Mouse (Mus musculus): Measurements from ENCODE around the gene Pde1b.

The Pde1b gene

DNA sequence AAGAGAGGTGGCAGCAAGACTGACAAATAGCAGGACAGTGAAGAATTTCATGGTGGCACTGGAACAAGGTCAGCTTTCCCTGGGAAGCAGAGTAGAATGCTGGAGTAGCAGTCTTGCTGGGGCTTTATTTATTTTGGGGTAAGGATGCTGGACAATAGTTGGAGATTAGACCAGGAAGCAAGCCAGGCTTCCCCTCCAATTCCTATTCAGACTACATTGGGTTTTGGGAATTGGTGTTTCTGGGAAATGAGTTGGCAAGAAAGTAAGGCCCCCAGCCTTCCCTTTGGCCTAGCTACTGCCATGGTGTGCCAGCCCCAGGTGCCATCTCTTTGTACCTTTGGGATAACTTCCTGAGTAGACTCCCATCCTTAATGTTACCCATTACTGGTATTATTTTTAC, 62.1 kb downstream of the Pde1b start, which contains the start of gene Glycam1:
Gene Glycam1 (minus strand): TSS at position 101 of the 400 bp plus-strand sequence.
- DNase-seq, result no peak

Measured in cerebellum, adult 11-12 months (tissue).